Mouse (Mus musculus): ENCODE measurements around the gene Zfp949. TPM values are rescaled to one million over a fixed set of nuclear protein-coding genes. Genes with fewer than 3 reads are reported as not detected.

Zfp949 gene
- polyA plus RNA-seq, 1 experiment from 2014 or later, result 4.6 TPM

DNA sequence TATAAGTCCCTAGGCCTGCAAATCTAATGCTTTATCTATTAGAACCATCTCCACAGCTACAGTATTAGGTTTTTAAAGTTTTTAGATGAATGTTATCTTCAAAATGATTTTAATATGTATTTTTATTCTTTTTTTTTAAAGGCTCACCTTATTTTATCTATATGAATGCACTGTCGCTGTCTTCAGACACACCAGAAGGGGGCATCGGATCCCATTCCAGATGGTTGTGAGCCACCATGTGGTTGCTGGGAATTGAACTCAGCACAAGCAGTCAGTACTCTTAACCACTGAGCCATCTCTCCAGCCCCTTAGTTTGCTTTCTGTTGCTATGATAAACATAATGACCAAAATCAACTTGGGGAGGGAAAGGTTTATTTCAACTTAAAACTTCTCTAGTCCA, 23.5 kb upstream of the Zfp949 start:
- Histone ChIP-seq H3K27me3 (ENCODE audit: insufficient read depth, low read length) (no peaks in the 10 kb centered on the region), H3K27ac (ENCODE audit: low read depth) (no peak overlapping the region), H3K4me2 (ENCODE audit: low read depth, low read length) (no peak overlapping the region), H3K36me3 (replicated peaks; ENCODE audit: insufficient read depth, low read length) (peaks cover 12% of the 10 kb centered on the region), H3K4me1 (ENCODE audit: insufficient read depth) (peaks cover 18% of the 10 kb centered on the region), H3K9ac (replicated peaks) (no peak overlapping the region), H3K4me3 (ENCODE audit: low read depth, low read length) (no peak overlapping the region), H3K9me3 (ENCODE audit: low read length) (no peaks in the 10 kb centered on the region)
- DNase-seq (no peak), ATAC-seq (no peak)
- WGBS (ENCODE audit: insufficient replicate concordance), result 95% methylated on average over 2 of the region's 2 CpGs
- TF ChIP-seq CTCF (IDR thresholded peaks at IDR 0.05; ENCODE audit: low read depth), result no peak
- TF ChIP-seq EP300 (IDR thresholded peaks at IDR 0.05; ENCODE audit: low read depth), result no peak

DNA sequence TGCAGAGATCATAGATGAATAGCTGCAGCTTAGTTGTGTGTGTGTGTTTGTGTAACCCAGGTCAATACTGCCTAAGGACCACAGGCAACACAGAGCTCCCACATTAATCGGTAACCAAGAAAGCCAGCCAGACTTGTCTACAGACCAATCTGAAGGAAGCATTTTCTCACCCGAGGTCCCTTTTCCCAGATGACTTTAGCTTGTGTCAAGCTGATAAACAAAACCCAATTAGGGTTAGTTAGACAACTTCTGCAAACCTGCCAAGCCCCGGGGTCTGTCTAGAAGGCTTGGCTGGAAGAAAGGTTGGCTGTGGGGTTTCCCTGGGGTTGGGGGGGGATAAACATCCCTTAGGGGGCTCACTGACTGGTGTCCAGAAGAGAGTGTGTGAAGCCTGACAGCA, 23.0 kb upstream of the Zfp949 start:
- H3K36me3 ChIP-seq (replicated peaks; ENCODE audit: insufficient read depth, low read length), result peaks cover 12% of the 10 kb centered on the region
- no peaks in the 10 kb centered on the region for H3K9me3 ChIP-seq (ENCODE audit: low read length)
- 63% methylated on average over 3 of the region's 3 CpGs for WGBS (ENCODE audit: insufficient replicate concordance)
- no peak overlapping the region for H3K9ac ChIP-seq (replicated peaks)
- no peak overlapping the region for H3K4me2 ChIP-seq (ENCODE audit: low read depth, low read length)
- no peak overlapping the region for H3K27ac ChIP-seq (ENCODE audit: low read depth)
- DNase-seq (no peak), ATAC-seq (no peak)
- H3K4me1 ChIP-seq (ENCODE audit: insufficient read depth), result peaks cover 18% of the 10 kb centered on the region
- TF ChIP-seq CTCF (IDR thresholded peaks at IDR 0.05; ENCODE audit: low read depth) (no peak), EP300 (IDR thresholded peaks at IDR 0.05; ENCODE audit: low read depth) (no peak)
- H3K27me3 ChIP-seq (ENCODE audit: insufficient read depth, low read length), result no peaks in the 10 kb centered on the region
- no peak overlapping the region for H3K4me3 ChIP-seq (ENCODE audit: low read depth, low read length)

DNA sequence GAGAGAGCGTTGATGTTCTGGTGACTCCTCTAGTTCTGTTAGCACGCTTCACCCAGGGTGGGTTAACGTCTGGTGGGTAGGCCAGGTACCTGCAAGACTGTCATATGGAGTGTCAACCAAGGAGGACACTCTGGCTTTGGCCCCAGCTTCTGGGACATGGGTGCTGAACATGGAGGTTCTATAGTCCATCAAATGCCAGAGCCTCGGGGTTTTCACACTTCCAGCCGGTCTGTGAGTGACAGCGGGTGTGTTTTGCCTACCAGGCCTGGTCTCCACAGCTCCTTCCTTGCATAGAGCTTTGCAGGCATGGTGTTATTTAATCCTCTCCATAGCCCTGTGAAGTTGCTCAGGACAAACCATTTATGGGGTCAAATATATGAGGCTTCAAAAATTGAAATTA, 22.5 kb upstream of the Zfp949 start:
- Histone ChIP-seq H3K9me3 (ENCODE audit: low read length) (no peaks in the 10 kb centered on the region), H3K9ac (replicated peaks) (no peak overlapping the region), H3K36me3 (replicated peaks; ENCODE audit: insufficient read depth, low read length) (peaks cover 9% of the 10 kb centered on the region), H3K27ac (ENCODE audit: low read depth) (no peak overlapping the region), H3K4me3 (ENCODE audit: low read depth, low read length) (no peak overlapping the region), H3K4me2 (ENCODE audit: low read depth, low read length) (no peak overlapping the region), H3K27me3 (ENCODE audit: insufficient read depth, low read length) (no peaks in the 10 kb centered on the region), H3K4me1 (ENCODE audit: insufficient read depth) (peaks cover 15% of the 10 kb centered on the region)
- no peak for DNase-seq
- no peak for ATAC-seq
- 90% methylated on average over 6 of the region's 6 CpGs for WGBS (ENCODE audit: insufficient replicate concordance)
- no peak for TF ChIP-seq EP300 (IDR thresholded peaks at IDR 0.05; ENCODE audit: low read depth)
- no peak for TF ChIP-seq CTCF (IDR thresholded peaks at IDR 0.05; ENCODE audit: low read depth)

- 87% methylated on average over 4 of the region's 4 CpGs for WGBS (ENCODE audit: insufficient replicate concordance)
- no peak overlapping the region for H3K4me3 ChIP-seq (ENCODE audit: low read depth, low read length)
- TF ChIP-seq CTCF (IDR thresholded peaks at IDR 0.05; ENCODE audit: low read depth) (no peak), EP300 (IDR thresholded peaks at IDR 0.05; ENCODE audit: low read depth) (no peak)
- no peaks in the 10 kb centered on the region for H3K27me3 ChIP-seq (ENCODE audit: insufficient read depth, low read length)
- no peak for DNase-seq
- H3K9me3 ChIP-seq (ENCODE audit: low read length), result no peaks in the 10 kb centered on the region
- 0 out of 2 replicates have a peak, but pooled peaks cover 7% of the 10 kb centered on the region for H3K4me1 ChIP-seq (ENCODE audit: insufficient read depth)
- ATAC-seq, result no peak
- H3K27ac ChIP-seq (ENCODE audit: low read depth), result no peak overlapping the region
- no peaks in the 10 kb centered on the region for H3K36me3 ChIP-seq (replicated peaks; ENCODE audit: insufficient read depth, low read length)
- no peak overlapping the region for H3K4me2 ChIP-seq (ENCODE audit: low read depth, low read length)
- no peak overlapping the region for H3K9ac ChIP-seq (replicated peaks)
Observed at GRCm38 (mm10) chr9:88527956-88528355, 19.9 kb upstream of the Zfp949 start.

- no peak for ATAC-seq
- Histone ChIP-seq H3K4me1 (ENCODE audit: insufficient read depth) (0 out of 2 replicates have a peak, but pooled peaks cover 5% of the 10 kb centered on the region), H3K4me2 (ENCODE audit: low read depth, low read length) (no peak overlapping the region), H3K4me3 (ENCODE audit: low read depth, low read length) (no peak overlapping the region), H3K36me3 (replicated peaks; ENCODE audit: insufficient read depth, low read length) (no peaks in the 10 kb centered on the region), H3K9me3 (ENCODE audit: low read length) (no peaks in the 10 kb centered on the region), H3K27me3 (ENCODE audit: insufficient read depth, low read length) (no peaks in the 10 kb centered on the region), H3K27ac (ENCODE audit: low read depth) (no peak overlapping the region), H3K9ac (replicated peaks) (no peak overlapping the region)
- no peak for DNase-seq
- TF ChIP-seq CTCF (IDR thresholded peaks at IDR 0.05; ENCODE audit: low read depth), result no peak
- no peak for TF ChIP-seq EP300 (IDR thresholded peaks at IDR 0.05; ENCODE audit: low read depth)
- 77% methylated on average over 5 of the region's 5 CpGs for WGBS (ENCODE audit: insufficient replicate concordance)
Observed at GRCm38 (mm10) chr9:88528736-88529135, 19.1 kb upstream of the Zfp949 start.

DNA sequence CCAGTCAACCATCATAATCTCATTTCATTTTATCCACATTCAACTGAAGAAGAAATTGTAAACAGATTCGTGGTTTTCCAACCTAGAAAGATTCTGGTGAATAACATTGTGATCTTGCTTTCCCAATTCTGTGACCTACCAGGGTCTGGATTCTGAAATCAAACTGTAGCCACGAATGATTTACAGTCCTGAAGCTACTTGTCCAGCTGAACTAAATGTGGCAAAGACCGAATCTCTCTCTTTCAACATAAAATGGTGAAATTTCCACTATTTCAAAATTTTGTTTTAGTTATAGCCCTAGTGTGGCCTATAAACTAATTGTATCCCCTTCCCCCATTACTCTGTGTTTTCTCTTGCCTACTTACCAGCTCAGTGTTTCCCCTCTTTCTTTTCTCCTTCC, 18.2 kb upstream of the Zfp949 start:
- DNase-seq, result no peak
- Histone ChIP-seq H3K36me3 (replicated peaks; ENCODE audit: insufficient read depth, low read length) (no peaks in the 10 kb centered on the region), H3K27ac (ENCODE audit: low read depth) (no peak overlapping the region), H3K9me3 (ENCODE audit: low read length) (no peaks in the 10 kb centered on the region), H3K4me2 (ENCODE audit: low read depth, low read length) (no peak overlapping the region), H3K27me3 (ENCODE audit: insufficient read depth, low read length) (no peaks in the 10 kb centered on the region), H3K4me3 (ENCODE audit: low read depth, low read length) (no peak overlapping the region), H3K9ac (replicated peaks) (no peak overlapping the region), H3K4me1 (ENCODE audit: insufficient read depth) (0 out of 2 replicates have a peak, but pooled peaks cover 5% of the 10 kb centered on the region)
- peak; percentile 27; the same call in 1 of the 2 replicates for ATAC-seq
- 73% methylated on average over 3 of the region's 3 CpGs for WGBS (ENCODE audit: insufficient replicate concordance)
- TF ChIP-seq EP300 (IDR thresholded peaks at IDR 0.05; ENCODE audit: low read depth) (no peak), CTCF (IDR thresholded peaks at IDR 0.05; ENCODE audit: low read depth) (no peak)

All from liver, postnatal 0 days (tissue).